Mouse (Mus musculus): ENCODE measurements at regions not wholly inside any gene's neighbourhood (a gene's known extent, or its start where the extent isn't known, plus 50 kb on each side); places are given as distances from the start of the nearest gene placed in this dataset.

DNA sequence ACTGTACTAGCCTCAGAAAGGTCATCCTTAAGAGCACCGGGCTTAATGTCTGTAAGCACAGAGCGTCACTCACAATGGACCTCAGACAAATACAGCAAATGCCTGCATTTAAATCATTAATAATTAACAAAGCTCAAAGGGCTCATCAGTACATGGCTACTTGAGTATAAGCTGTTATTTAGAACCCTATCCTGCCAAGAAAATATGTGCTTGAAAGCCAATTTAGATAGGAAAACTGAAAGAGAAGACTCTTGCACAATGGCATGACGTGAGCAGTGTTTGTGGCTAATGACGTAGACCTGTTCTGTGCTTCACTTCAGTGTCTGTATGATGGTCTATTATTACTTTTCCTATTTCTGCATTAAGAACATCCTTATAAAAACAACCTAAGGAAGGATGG is 111.1 kb upstream of the Slc16a7 start:
- no peak for TF ChIP-seq CTCF (IDR thresholded peaks at IDR 0.05; ENCODE audit: low read depth)
- TF ChIP-seq EP300 (IDR thresholded peaks at IDR 0.05; ENCODE audit: low read depth) = no peak

Measured in heart, postnatal 0 days (tissue).